Mouse (Mus musculus) urinary bladder, adult 2 months (tissue): ENCODE measurements at regions not wholly inside any gene's neighbourhood (a gene's known extent, or its start where the extent isn't known, plus 50 kb on each side); places are given as distances from the start of the nearest gene placed in this dataset.
A peak's percentile ranks its signal among the peaks of the same experiment; 100 is the strongest.
"Not testable (repeated sequence)": the region's sequence is repeated elsewhere in the genome, so short reads cannot be mapped to it uniquely, and the experiment has no call there.

Experiments used
- DNase-seq: peaks from one replicate; pipeline ENCODE4 v3.0.0; 2022; ENCODE audit warnings: low spot score

- DNase-seq, result no peak
Measured at GRCm38 (mm10) chr15:32749971-32750370, 505.4 kb downstream of the Sema5a start.

- DNase-seq, result no peak
Measured at GRCm38 (mm10) chr15:32751991-32752390, 507.4 kb downstream of the Sema5a start.

DNA sequence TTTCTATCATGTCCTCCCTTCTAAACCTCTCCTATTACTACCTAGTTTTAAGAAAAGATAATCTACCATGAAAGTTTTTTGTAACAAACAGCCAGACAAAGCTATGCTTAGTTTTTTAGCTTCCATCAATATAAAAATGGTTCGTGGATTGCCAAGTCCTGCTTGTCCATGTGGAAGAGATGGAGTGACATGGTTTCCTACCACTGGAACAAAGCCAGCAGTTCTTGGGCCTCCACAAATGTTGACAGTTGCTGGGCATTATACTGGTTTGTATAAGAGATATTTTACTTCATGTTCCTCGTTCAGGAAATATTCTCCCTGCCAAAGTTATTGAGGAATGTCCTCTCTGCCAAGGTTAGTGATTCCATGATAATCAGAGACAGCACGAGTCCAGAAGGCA lies 515.5 kb downstream of the Sema5a start:
- no peak for DNase-seq

DNA sequence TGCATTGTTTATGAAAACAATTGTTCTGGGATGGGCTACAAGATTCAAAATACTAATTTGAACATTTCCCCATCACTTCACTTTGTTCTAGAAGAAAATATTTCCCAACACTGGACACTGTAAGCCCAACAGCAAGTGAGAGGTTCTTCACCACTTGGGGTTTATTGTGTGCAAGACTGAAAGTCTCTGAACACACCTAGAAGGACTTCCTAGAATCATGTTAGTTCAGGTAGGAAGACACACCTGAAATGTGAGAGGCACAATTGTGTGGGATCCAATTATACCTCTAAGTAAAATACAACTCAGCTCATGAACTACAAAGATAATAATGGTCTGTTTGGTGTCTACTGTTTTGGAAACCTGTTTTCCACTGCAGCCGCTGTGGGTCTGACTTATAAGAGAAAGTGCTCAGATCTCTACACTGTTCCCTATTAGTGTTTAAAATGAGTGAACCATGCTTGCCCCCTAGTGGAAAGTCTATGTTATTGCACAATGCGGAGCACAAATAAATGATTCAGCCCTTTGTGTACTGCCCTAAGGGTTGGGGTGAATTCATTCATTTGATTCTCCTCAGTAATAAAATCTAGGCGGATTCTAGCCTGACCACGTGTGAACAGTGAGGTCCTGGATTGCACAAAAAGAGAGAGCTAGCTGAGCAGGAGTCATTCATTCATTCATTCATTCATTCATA lies 521.5 kb downstream of the Sema5a start:
- DNase-seq, result no peak

GRCm38 (mm10) chr15:32766746-32767471 lies 522.3 kb downstream of the Sema5a start:
- no peak for DNase-seq

- DNase-seq, result not testable (repeated sequence)
Measured at GRCm38 (mm10) chr15:32778226-32778598, 533.6 kb downstream of the Sema5a start.

GRCm38 (mm10) chr15:32778599-32779273 lies 534.1 kb downstream of the Sema5a start:
- peak; percentile 53 for DNase-seq

DNA sequence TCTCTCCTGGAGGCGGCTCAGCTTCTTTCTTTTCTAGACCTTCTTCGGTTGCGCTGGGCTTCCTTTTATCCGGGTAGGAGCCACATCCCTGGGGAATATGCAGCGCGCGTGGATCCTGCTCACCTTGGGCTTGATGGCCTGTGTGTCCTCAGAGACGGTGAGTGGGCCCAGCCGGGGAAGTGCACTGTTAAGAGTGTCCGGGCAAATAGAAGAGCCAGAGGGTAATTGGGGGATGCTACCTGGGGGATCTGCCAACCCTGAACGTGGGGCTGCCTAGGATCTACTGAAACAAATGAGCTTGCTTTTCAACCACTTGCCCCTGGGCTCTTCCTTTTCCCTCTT lies 534.6 kb downstream of the Sema5a start:
- not testable (repeated sequence) for DNase-seq

DNA sequence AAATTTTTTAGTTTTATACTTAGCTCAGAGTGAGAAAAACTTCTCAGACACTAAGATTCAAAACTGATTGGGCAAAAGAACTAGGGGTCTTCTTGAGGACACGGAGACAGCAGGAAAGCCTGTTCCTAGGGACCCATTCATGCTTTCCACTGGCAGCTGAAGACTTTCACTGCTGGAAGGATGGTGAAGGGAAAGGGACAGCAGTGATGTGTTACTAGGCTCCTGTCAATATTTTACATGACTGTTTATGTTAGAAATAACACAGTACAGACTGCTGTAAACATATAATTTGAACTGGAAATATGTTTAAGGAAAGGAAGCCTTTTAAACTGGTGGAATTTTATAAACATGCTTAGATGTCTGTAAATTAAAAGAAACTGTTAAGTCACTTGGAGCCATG lies 537.0 kb downstream of the Sema5a start:
- not testable (repeated sequence) for DNase-seq

GRCm38 (mm10) chr15:32799222-32799621 lies 554.6 kb downstream of the Sema5a start:
- no peak for DNase-seq

DNA sequence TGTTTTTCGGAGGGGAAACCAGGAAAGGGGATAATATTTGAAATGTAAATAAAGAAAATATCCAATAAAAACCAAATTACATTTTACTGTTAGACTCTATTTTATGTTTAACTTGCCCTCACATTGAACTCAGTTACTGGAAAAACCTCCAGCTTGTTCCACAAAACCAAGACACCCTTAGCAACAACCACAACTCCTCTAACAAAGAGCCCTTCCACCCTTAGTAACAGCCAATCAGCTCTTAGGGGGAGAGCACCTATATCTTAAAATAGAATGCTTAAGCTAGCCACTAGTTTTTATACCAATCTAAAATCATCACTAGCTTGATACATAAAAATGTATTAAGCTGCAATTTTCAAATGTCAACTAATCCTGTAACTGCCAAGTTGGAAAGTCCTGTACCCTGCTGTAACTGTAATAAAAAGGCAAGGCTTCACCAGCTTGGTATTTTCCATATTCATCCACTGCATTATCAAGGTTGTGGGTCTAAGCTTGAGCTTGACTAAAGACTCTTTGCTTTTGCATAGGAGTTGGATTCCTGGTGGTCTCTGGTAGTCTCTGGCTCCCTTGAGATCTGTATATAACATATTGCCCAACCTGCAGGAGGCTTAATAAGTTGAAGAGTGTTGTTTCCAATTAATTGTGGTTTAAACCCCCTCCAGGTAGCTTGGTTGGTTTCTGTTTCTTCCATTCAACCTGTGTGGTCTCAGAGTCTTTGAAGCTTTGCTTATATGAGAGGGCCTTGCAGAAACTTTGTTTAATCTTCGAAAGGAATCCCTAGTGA lies 566.4 kb downstream of the Sema5a start:
- no peak for DNase-seq

DNA sequence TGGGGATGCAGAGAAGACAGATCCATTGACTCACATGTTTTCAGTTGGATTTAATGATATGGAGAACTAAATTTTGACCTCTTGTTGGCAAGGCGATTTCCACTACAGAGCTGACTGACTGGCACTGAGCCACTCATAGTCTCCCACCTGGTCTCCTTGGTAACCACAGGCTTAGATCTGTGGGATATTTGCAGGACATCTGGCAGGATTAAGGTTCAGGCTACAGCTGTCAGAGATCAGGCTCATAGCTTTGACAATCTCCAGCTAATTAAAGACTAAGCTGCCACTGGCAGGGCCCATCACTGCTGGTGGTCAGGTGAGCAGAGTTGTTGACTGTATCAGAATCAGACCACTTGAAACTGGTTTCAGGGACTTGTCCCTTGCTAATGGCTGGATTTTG lies 595.4 kb downstream of the Sema5a start:
- no peak for DNase-seq
